Mouse (Mus musculus) frontal cortex, adult 2 months (tissue): ENCODE measurements around the gene Aldh1l1. TPM values are rescaled to one million over a fixed set of nuclear protein-coding genes. Genes with fewer than 3 reads are reported as not detected.

ENCODE experiments used
- DNase-seq, 2 experiments: peaks; one replicate each; pipeline ENCODE4 v3.0.0; 2022; ENCODE audit warnings: low spot score in 1 of 2; ENCODE audit errors: extremely low spot score in 1 of 2
- polyA plus RNA-seq: library from polyadenylated mRNA; depleted of rRNA; stranded (reverse); fragments of >200 nt; gene quantifications from 2 replicates; pipeline ENCODE4 v1.2.3, GENCODE M21; 2012; rRNA removed

Aldh1l1 gene
- polyA plus RNA-seq, 1 experiment = 51.6 TPM

DNA sequence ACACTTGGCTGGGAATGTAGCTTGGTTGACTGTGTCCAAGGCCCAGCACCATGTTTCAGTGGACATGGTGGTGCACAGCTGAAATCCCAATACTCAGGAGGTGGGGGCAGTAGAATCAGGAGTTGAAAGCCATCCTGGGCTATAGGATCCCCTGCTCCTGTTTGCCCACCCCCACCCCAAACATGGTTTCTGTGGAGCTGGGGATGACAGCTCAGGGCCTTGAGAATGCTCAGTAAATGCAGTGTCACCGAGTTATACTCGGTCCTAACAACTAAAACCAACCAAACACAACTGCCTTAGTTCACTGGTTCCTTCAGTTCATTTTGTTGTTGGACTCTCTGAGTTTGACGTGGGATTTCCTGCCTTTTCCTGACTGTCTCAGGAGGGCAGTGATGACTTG, 156.8 kb downstream of the Aldh1l1 start:
- no peak for DNase-seq

DNA sequence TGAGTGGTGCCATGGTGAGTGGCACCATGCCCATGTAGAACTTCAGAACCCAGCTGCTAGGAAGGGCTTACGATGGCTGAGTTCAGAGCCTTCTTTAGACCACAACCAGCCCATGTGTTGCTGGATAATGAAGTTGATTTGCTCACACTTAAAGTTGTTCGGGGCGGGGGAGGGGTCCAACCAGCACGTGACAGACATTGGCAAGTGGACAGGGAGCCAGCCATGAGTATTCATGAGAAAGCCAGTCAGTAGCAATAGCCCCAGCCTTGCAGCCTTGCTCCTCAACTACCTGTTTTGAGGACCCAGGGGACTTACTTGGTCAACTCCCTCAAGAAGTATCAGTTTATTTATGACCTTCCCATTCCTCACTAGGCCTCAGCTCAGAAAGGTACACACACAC, 158.7 kb downstream of the Aldh1l1 start:
- no peak for DNase-seq

DNA sequence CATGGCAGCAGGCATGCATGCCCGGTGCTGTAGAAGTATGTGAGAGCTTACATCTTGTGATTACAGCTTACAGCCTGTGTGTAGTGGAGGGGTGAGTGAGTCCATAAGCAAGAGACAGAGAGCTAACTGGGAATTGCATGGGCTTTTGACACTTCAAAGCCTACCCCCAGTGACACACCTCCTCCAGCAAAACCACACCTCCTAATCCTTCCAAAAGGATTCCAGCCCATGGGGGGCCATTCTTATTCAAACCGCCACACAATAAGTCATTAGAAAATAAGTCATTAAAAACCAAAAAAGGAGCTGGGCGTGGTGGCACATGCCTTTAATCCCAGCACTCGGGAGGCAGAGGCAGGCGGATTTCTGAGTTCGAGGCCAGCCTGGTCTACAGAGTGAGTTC, 162.2 kb downstream of the Aldh1l1 start:
- DNase-seq = no peak

DNA sequence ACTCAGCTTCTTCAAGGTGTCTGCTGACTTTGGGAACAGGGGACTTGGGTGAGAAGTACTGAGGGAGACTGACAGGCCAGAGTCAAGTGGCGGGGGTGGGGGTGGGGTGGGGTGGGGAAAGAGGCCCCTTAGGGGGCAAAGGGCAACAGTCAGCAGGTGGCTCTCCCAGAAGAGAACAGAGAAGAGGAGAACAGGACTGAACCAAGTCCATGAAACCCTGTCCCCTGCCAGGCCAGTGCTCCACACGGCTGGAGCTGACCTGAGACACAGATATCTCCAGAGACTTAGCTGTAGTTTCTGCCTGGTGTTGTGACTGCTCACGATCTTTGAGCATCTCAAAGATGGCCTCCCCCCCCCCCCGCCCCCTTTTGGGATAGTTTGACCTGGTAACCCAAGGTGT, 163.1 kb downstream of the Aldh1l1 start:
- no peak for DNase-seq

Other genes starting within 250 kb of the Aldh1l1 start
- not detected in 2 replicates for gene Vmn1r54, start 240.1 kb upstream of the Aldh1l1 start, polyA plus RNA-seq
- not detected in 2 replicates for gene BC048671, start 185.2 kb upstream of the Aldh1l1 start, polyA plus RNA-seq
- 0.04 and 0.17 TPM in 2 replicates for gene Chst13, start 161.2 kb upstream of the Aldh1l1 start, polyA plus RNA-seq
- not detected in 2 replicates for gene Uroc1, start 153.1 kb upstream of the Aldh1l1 start, polyA plus RNA-seq
- gene Zxdc, start 116.9 kb upstream of the Aldh1l1 start, polyA plus RNA-seq = 16.7 and 18.3 TPM in 2 replicates
- gene Cfap100, start 57.6 kb upstream of the Aldh1l1 start, polyA plus RNA-seq = 6.3 TPM in 2 replicates
- gene Klf15, start 23.9 kb upstream of the Aldh1l1 start, polyA plus RNA-seq = 27.2 and 28.4 TPM in 2 replicates
- gene Slc41a3, start 118.3 kb downstream of the Aldh1l1 start, polyA plus RNA-seq = 6.7 and 6.9 TPM in 2 replicates